12 mouse cellular contexts compared by ENCODE assay signal in genomic region chr10:127531548-127531947, GRCm38 (mm10). TPM values are rescaled to one million over a fixed set of nuclear protein-coding genes. Genes with fewer than 3 reads are reported as not detected.
DNase-seq lines count a peak whose midpoint lies in the region; ATAC-seq and TF ChIP-seq lines count a peak whose summit lies in the region.
"Had no signal": no experiment of that assay in that cellular context is flagged by ENCODE, and none has a peak within 500 bp of the region (broad histone marks: within the 10 kb centered on the region; RNA-seq: fewer than 3 reads in every experiment).

No protein-coding gene starts in this region.

- H3K36me3 ChIP-seq in embryonic facial prominence, embryonic 13.5 days: no peaks in the 10 kb centered on the region
- H3K36me3 ChIP-seq in forebrain, postnatal 0 days (ENCODE audit: insufficient read depth): no peaks in the 10 kb centered on the region
- H3K36me3 ChIP-seq in limb, embryonic 13.5 days: no peaks in the 10 kb centered on the region
- H3K36me3 ChIP-seq in neural tube, embryonic 11.5 days (ENCODE audit: control insufficient read depth, insufficient read depth, low read length): no peaks in the 10 kb centered on the region
- H3K36me3 ChIP-seq: lung, embryonic 15.5 days had no signal

- no peak for DNase-seq in forebrain, postnatal 0 days
- DNase-seq in neural tube, embryonic 11.5 days (ENCODE audit: low spot score): no peak
- no peak for DNase-seq in layer of hippocampus, postnatal 36 days
- no peak for DNase-seq in ovary, postnatal 14 days (ENCODE audit: low spot score)
- no peak for DNase-seq in kidney, postnatal 14 days
- DNase-seq in right cerebral cortex, postnatal 14 days: no peak
- DNase-seq: adrenal gland, adult 8-10 months; gastrocnemius, postnatal 36 days; kidney, adult 18-20 months had no signal

- WGBS in embryonic facial prominence, embryonic 13.5 days: under 1% methylated on average over 4 of the region's 4 CpGs
- 8% methylated on average over 4 of the region's 4 CpGs for WGBS in forebrain, postnatal 0 days
- 2% methylated on average over 4 of the region's 4 CpGs for WGBS in limb, embryonic 13.5 days
- 1% methylated on average over 4 of the region's 4 CpGs for WGBS in neural tube, embryonic 11.5 days

- H3K4me2 ChIP-seq in embryonic facial prominence, embryonic 13.5 days: peak overlapping the region; percentile 48; the same call in 1 of the 2 replicates
- H3K4me2 ChIP-seq in forebrain, postnatal 0 days (ENCODE audit: low read depth): peak overlapping the region; percentile 45; the same call in 1 of the 2 replicates
- H3K4me2 ChIP-seq in limb, embryonic 13.5 days (replicated peaks): peak overlapping the region; percentile 90
- H3K4me2 ChIP-seq in neural tube, embryonic 11.5 days (ENCODE audit: low read depth): peak overlapping the region; percentile 73
- H3K4me2 ChIP-seq: lung, embryonic 15.5 days had no signal

- no peaks in the 10 kb centered on the region for H3K9me3 ChIP-seq in embryonic facial prominence, embryonic 13.5 days
- H3K9me3 ChIP-seq in forebrain, postnatal 0 days (ENCODE audit: low read length): no peaks in the 10 kb centered on the region
- H3K9me3 ChIP-seq in limb, embryonic 13.5 days: no peaks in the 10 kb centered on the region
- no peaks in the 10 kb centered on the region for H3K9me3 ChIP-seq in neural tube, embryonic 11.5 days (ENCODE audit: control insufficient read depth, low read length)
- H3K9me3 ChIP-seq: lung, embryonic 15.5 days had no signal

- peaks cover 100% of the 10 kb centered on the region for H3K27me3 ChIP-seq in embryonic facial prominence, embryonic 13.5 days
- H3K27me3 ChIP-seq in forebrain, postnatal 0 days (ENCODE audit: insufficient read depth, low read length): peaks cover 85% of the 10 kb centered on the region
- peaks cover 99% of the 10 kb centered on the region for H3K27me3 ChIP-seq in limb, embryonic 13.5 days
- peaks cover 93% of the 10 kb centered on the region for H3K27me3 ChIP-seq in neural tube, embryonic 11.5 days (ENCODE audit: control insufficient read depth, insufficient read depth, low read length)

- no peak overlapping the region for H3K27ac ChIP-seq in embryonic facial prominence, embryonic 13.5 days
- H3K27ac ChIP-seq in forebrain, postnatal 0 days (ENCODE audit: low read depth, low read length): no peak overlapping the region
- H3K27ac ChIP-seq in limb, embryonic 13.5 days: no peak overlapping the region
- peak overlapping the region; percentile 77 for H3K27ac ChIP-seq in neural tube, embryonic 11.5 days (ENCODE audit: low read depth, low read length)
- H3K27ac ChIP-seq: lung, embryonic 15.5 days had no signal

- TF ChIP-seq CTCF in forebrain, postnatal 0 days (IDR thresholded peaks at IDR 0.05; ENCODE audit: low read depth): no peak

- peaks cover 47% of the 10 kb centered on the region for H3K4me1 ChIP-seq in embryonic facial prominence, embryonic 13.5 days
- H3K4me1 ChIP-seq in forebrain, postnatal 0 days (ENCODE audit: insufficient read depth): peaks cover 7% of the 10 kb centered on the region
- H3K4me1 ChIP-seq in limb, embryonic 13.5 days: peaks cover 85% of the 10 kb centered on the region
- H3K4me1 ChIP-seq in neural tube, embryonic 11.5 days (ENCODE audit: control insufficient read depth, insufficient read depth, low read length): peaks cover 30% of the 10 kb centered on the region

- ATAC-seq in embryonic facial prominence, embryonic 13.5 days (ENCODE audit: insufficient number of reproducible peaks, insufficient read depth, low FRiP score, low TSS enrichment, low read depth): no peak
- no peak; the same call in 1 of the 2 replicates for ATAC-seq in forebrain, postnatal 0 days
- no peak; the same call in 1 of the 2 replicates for ATAC-seq in limb, embryonic 13.5 days (ENCODE audit: low FRiP score, low read depth)
- no peak for ATAC-seq in neural tube, embryonic 11.5 days (ENCODE audit: insufficient read depth, low FRiP score, low TSS enrichment)

- H3K9ac ChIP-seq in embryonic facial prominence, embryonic 13.5 days: no peak overlapping the region
- no peak overlapping the region for H3K9ac ChIP-seq in forebrain, postnatal 0 days
- H3K9ac ChIP-seq in limb, embryonic 13.5 days: no peak overlapping the region
- peak overlapping the region; percentile 44; the same call in 1 of the 2 replicates for H3K9ac ChIP-seq in neural tube, embryonic 11.5 days (ENCODE audit: low read length)
- H3K9ac ChIP-seq: lung, embryonic 15.5 days had no signal

- peak overlapping the region; percentile 24; the same call in 1 of the 2 replicates for H3K4me3 ChIP-seq in embryonic facial prominence, embryonic 13.5 days
- no peak overlapping the region for H3K4me3 ChIP-seq in forebrain, postnatal 0 days (ENCODE audit: low read depth, low read length)
- peak overlapping the region; percentile 32; the same call in 1 of the 2 replicates for H3K4me3 ChIP-seq in limb, embryonic 13.5 days
- H3K4me3 ChIP-seq in neural tube, embryonic 11.5 days (ENCODE audit: low read depth, low read length): peak overlapping the region; percentile 51
- H3K4me3 ChIP-seq: lung, embryonic 15.5 days had no signal

RNA-seq across cellular contexts. Expression of gene Nxph4, which starts 2.8 kb away (rescaled TPM):
- polyA plus RNA-seq in embryonic facial prominence, embryonic 13.5 days (2015; fragmentation: Nextera tagmentation; extraction: Ambion mirVana): 3.0 and 3.9 TPM in 2 replicates
- total RNA-seq in forebrain, postnatal 0 days (2014; rRNA removed): 2.1 and 2.2 TPM in 2 replicates
- polyA plus RNA-seq in forebrain, postnatal 0 days (2015; fragmentation: Nextera tagmentation; extraction: Ambion mirVana): 19.9 and 22.6 TPM in 2 replicates
- 10.7 and 12.5 TPM in 2 replicates for polyA plus RNA-seq in limb, embryonic 13.5 days (2015; fragmentation: Nextera tagmentation; extraction: Ambion mirVana)
- polyA plus RNA-seq in neural tube, embryonic 11.5 days (2014; fragmentation: Nextera tagmentation; extraction: Ambion mirVana): 45.7 and 46.8 TPM in 2 replicates
- 1 to 10 TPM; 1.3 to 1.7 TPM for total RNA-seq in layer of hippocampus, postnatal 36 days (2021)

RNA-seq across cellular contexts. Expression of gene Shmt2, which starts 9.3 kb away (rescaled TPM):
- polyA plus RNA-seq in embryonic facial prominence, embryonic 13.5 days (2015; fragmentation: Nextera tagmentation; extraction: Ambion mirVana): 81.7 and 92.3 TPM in 2 replicates
- total RNA-seq in forebrain, postnatal 0 days (2014; rRNA removed): 31.5 and 43.8 TPM in 2 replicates
- polyA plus RNA-seq in forebrain, postnatal 0 days (2015; fragmentation: Nextera tagmentation; extraction: Ambion mirVana): 39.0 and 39.9 TPM in 2 replicates
- 97.4 and 98.1 TPM in 2 replicates for polyA plus RNA-seq in limb, embryonic 13.5 days (2015; fragmentation: Nextera tagmentation; extraction: Ambion mirVana)
- polyA plus RNA-seq in neural tube, embryonic 11.5 days (2014; fragmentation: Nextera tagmentation; extraction: Ambion mirVana): 82.1 and 91.5 TPM in 2 replicates
- total RNA-seq in layer of hippocampus, postnatal 36 days (2021): 10 to 100 TPM; 27.4 to 29.9 TPM

RNA-seq across cellular contexts. Expression of gene Ndufa4l2, which starts 16.8 kb away (rescaled TPM):
- polyA plus RNA-seq in embryonic facial prominence, embryonic 13.5 days (2015; fragmentation: Nextera tagmentation; extraction: Ambion mirVana): 20.0 and 32.7 TPM in 2 replicates
- total RNA-seq in forebrain, postnatal 0 days (2014; rRNA removed): 4.9 and 15.5 TPM in 2 replicates
- 15.2 and 15.5 TPM in 2 replicates for polyA plus RNA-seq in forebrain, postnatal 0 days (2015; fragmentation: Nextera tagmentation; extraction: Ambion mirVana)
- polyA plus RNA-seq in limb, embryonic 13.5 days (2015; fragmentation: Nextera tagmentation; extraction: Ambion mirVana): 8.7 and 10.1 TPM in 2 replicates
- polyA plus RNA-seq in neural tube, embryonic 11.5 days (2014; fragmentation: Nextera tagmentation; extraction: Ambion mirVana): 2.4 and 3.4 TPM in 2 replicates
- total RNA-seq in layer of hippocampus, postnatal 36 days (2021): 1 to 10 TPM; 3.5 to 4.8 TPM

RNA-seq across cellular contexts. Expression of gene Stac3, which starts 30.1 kb away (rescaled TPM):
- 2.0 and 3.2 TPM in 2 replicates for polyA plus RNA-seq in embryonic facial prominence, embryonic 13.5 days (2015; fragmentation: Nextera tagmentation; extraction: Ambion mirVana)
- total RNA-seq in forebrain, postnatal 0 days (2014; rRNA removed): 0.85 and 1.7 TPM in 2 replicates
- 0.20 and 0.50 TPM in 2 replicates for polyA plus RNA-seq in forebrain, postnatal 0 days (2015; fragmentation: Nextera tagmentation; extraction: Ambion mirVana)
- polyA plus RNA-seq in limb, embryonic 13.5 days (2015; fragmentation: Nextera tagmentation; extraction: Ambion mirVana): 20.8 and 20.9 TPM in 2 replicates
- polyA plus RNA-seq in neural tube, embryonic 11.5 days (2014; fragmentation: Nextera tagmentation; extraction: Ambion mirVana): 0.50 and 0.95 TPM in 2 replicates
- total RNA-seq in layer of hippocampus, postnatal 36 days (2021): 1 to 10 TPM; 3.0 to 3.7 TPM
